Mouse (Mus musculus) midbrain, embryonic 15.5 days (tissue): ENCODE data around the gene Cmip. TPM values are rescaled to one million over a fixed set of nuclear protein-coding genes. Genes with fewer than 3 reads are reported as not detected.
A peak's percentile ranks its signal among the peaks of the same experiment; 100 is the strongest.

Experiments used
- ATAC-seq: fragments of 200-750 bp; cut with Nextera tagmentation; replicated peaks from 2 replicates; pipeline ENCODE4 v1.8.0; 2017; ENCODE audit warnings: moderate TSS enrichment
- H3K27ac ChIP-seq: fragments of 300-500 bp; sonication (generic); 2 replicates; pipeline ENCODE4 v1.5.1; 2015; ENCODE audit warnings: mild to moderate bottlenecking, inconsistent platforms
- H3K27me3 ChIP-seq: fragments of 300-500 bp; sonication (generic); replicated peaks from 2 replicates; pipeline ENCODE4 v1.6.1; 2015; ENCODE audit warnings: inconsistent platforms
- H3K36me3 ChIP-seq: fragments of 300-500 bp; sonication (generic); replicated peaks from 2 replicates; pipeline ENCODE4 v1.6.1; 2015; ENCODE audit warnings: inconsistent platforms
- H3K4me1 ChIP-seq: fragments of 300-500 bp; sonication (generic); 2 replicates; pipeline ENCODE4 v1.6.1; 2015; ENCODE audit warnings: inconsistent platforms
- H3K4me2 ChIP-seq: fragments of 300-500 bp; sonication (generic); 2 replicates; pipeline ENCODE4 v1.6.1; 2015; ENCODE audit warnings: inconsistent platforms, mild to moderate bottlenecking, moderate library complexity
- H3K4me3 ChIP-seq: fragments of 300-500 bp; sonication (generic); 2 replicates; pipeline ENCODE4 v1.5.1; 2015; ENCODE audit warnings: mild to moderate bottlenecking, inconsistent platforms
- H3K9ac ChIP-seq: fragments of 300-500 bp; sonication (generic); 2 replicates; pipeline ENCODE4 v1.6.1; 2015; ENCODE audit warnings: mild to moderate bottlenecking, inconsistent platforms
- H3K9me3 ChIP-seq: fragments of 300-500 bp; sonication (generic); 2 replicates; pipeline ENCODE4 v1.6.1; 2016; ENCODE audit warnings: inconsistent platforms
- whole genome bisulfite sequencing: fragments of 180-500 bp; shearing (Covaris S2); methylation state at CpG from one replicate; pipeline ENCODE4 v1.1.7; 2015; ENCODE audit warnings: mixed read lengths; 5-methylcytosine and 5-hydroxymethylcytosine counted together
- polyA plus RNA-seq: library from polyadenylated mRNA; unstranded; fragments of >200 nt; fragmentation: Nextera tagmentation; extraction: Ambion mirVana; gene quantifications from 2 replicates; pipeline ENCODE4 v1.2.1, GENCODE M21; 2015

Cmip gene
- 188 and 197 TPM in 2 replicates for polyA plus RNA-seq

DNA sequence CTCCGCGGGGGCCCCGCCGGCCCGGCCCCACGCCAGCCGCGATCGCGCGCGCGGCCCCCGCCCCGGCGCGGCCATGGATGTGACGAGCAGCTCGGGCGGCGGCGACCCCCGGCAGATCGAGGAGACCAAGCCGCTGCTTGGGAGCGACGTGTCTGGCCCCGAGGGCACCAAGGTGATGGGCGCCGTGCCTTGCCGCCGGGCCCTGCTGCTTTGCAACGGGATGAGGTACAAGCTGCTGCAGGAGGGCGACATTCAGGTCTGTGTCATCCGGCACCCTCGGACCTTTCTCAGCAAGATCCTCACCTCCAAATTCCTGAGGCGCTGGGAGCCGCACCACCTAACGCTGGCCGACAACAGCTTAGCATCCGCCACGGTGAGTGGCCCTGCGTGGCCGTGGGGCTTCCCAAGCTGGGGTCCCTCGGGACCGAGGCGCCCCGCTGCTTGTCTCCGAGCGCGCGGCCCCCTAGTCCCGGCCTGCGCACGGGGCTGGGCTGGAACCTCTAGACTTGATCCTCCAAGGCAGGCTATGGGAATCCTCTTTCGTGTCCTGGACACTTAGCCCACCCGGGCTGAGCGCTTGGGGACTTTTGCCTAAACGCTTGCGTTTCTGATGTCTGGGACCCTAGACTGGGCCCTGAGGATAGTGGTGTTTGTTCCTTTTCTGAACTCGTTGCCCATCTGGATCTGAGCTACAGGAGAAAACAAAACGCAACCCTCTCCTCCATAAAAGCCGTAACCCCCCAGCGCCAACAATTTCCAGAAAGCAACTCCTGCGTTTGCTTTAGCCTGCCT lies at the start of gene Cmip:
Gene Cmip, plus strand, starts transcription at position 36 of the 792 bp plus-strand sequence.
- Histone ChIP-seq H3K4me2 (peak within 1 kb of the TSS; percentile 87), H3K9ac (peak within 1 kb of the TSS; percentile 99), H3K9me3 (no peaks in the 10 kb centered on the region), H3K36me3 (no peaks in the 10 kb centered on the region), H3K27ac (peak within 1 kb of the TSS; percentile 92), H3K4me3 (peak within 1 kb of the TSS; percentile 100), H3K27me3 (no peaks in the 10 kb centered on the region), H3K4me1 (peaks cover 37% of the 10 kb centered on the region)
- ATAC-seq: peak; percentile 34
- WGBS: under 1% methylated on average over 60 of the region's 65 CpGs

GRCm38 (mm10) chr8:117209150-117209549 lies 47.7 kb upstream of the Cmip start:
- H3K27ac ChIP-seq: no peak overlapping the region
- no peaks in the 10 kb centered on the region for H3K27me3 ChIP-seq
- no peak for ATAC-seq
- no peaks in the 10 kb centered on the region for H3K4me1 ChIP-seq
- WGBS: 92% methylated on average over 12 of the region's 12 CpGs
- H3K9me3 ChIP-seq: no peaks in the 10 kb centered on the region
- no peak overlapping the region for H3K4me3 ChIP-seq
- 0 out of 2 replicates have a peak, but pooled peaks cover 4% of the 10 kb centered on the region for H3K36me3 ChIP-seq
- no peak overlapping the region for H3K4me2 ChIP-seq
- no peak overlapping the region for H3K9ac ChIP-seq

DNA sequence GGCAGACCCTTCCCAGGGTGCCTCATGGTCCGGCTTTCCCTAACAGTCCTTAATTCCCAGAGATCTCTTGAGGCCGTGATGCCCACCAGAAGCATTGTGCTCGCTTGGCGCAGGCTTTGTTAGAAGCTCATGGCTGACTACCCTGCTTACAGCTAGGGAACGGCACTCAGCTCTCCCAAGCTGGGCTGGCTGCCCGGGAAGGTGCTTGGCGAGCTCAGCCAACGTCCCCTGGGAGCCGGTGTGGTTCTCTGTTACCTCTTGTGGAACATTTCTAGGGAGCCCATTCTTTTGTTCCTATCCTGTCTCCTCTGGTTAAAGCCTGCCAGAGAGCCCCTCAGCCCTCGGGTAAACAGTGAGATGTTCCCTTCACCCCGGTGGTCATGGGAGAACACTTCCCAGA lies 44.8 kb upstream of the Cmip start:
- Histone ChIP-seq H3K36me3 (no peaks in the 10 kb centered on the region), H3K4me3 (no peak overlapping the region), H3K4me2 (no peak overlapping the region), H3K4me1 (no peaks in the 10 kb centered on the region), H3K9ac (no peak overlapping the region), H3K27me3 (no peaks in the 10 kb centered on the region), H3K27ac (no peak overlapping the region), H3K9me3 (no peaks in the 10 kb centered on the region)
- no peak for ATAC-seq
- 85% methylated on average over 11 of the region's 11 CpGs for WGBS

- Histone ChIP-seq H3K27me3 (no peaks in the 10 kb centered on the region), H3K4me3 (no peak overlapping the region), H3K9me3 (no peaks in the 10 kb centered on the region), H3K36me3 (no peaks in the 10 kb centered on the region), H3K4me2 (no peak overlapping the region), H3K27ac (no peak overlapping the region), H3K4me1 (no peaks in the 10 kb centered on the region), H3K9ac (no peak overlapping the region)
- no peak for ATAC-seq
- WGBS: 98% methylated on average over 2 of the region's 2 CpGs
These were observed 39.1 kb upstream of the Cmip start for GRCm38 (mm10) chr8:117217724-117218123.

DNA sequence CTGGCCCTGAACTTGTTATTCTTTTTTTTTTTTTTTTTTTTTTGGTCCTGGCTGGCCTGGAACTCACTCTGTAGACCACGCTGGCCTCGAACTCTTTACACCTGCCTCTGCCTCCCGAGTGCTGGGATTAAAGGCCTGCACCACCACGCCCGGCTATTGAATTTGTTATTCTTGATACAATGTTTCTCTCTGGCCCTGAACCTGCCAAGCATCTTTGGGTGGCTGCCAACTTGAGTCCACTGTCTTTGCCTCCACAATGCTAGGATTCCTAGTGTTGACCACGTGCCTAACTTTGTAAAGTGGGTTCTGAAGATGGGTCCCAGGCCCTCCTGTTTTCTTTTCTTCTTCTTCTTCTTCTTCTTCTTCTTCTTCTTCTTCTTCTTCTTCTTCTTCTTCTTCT lies 34.5 kb upstream of the Cmip start:
- Histone ChIP-seq H3K36me3 (no peaks in the 10 kb centered on the region), H3K9ac (no peak overlapping the region), H3K4me3 (no peak overlapping the region), H3K4me2 (no peak overlapping the region), H3K27me3 (no peaks in the 10 kb centered on the region), H3K27ac (no peak overlapping the region), H3K9me3 (no peaks in the 10 kb centered on the region), H3K4me1 (no peaks in the 10 kb centered on the region)
- no peak for ATAC-seq
- WGBS: 77% methylated on average over 6 of the region's 6 CpGs

DNA sequence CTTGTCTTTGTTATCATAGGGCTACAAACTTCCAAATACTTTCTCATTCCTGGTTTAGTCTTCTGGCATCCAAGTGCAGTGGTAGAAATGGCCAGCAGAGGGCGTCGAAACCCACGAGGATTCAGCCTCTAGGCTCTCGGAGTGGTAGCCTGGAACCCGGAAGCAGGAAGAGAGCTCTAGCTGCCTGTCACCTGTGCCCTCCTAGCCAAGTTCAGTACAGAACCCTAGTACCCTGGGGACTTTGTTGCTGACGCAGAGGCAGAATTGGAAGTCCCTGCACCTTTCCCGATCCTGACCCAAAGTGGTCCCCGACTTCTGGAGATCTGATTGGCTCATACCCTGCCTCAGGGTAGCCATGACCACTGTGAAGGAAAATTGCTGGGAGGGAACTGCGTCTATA lies 32.2 kb upstream of the Cmip start:
- peak overlapping the region; percentile 22 for H3K4me3 ChIP-seq
- no peaks in the 10 kb centered on the region for H3K4me1 ChIP-seq
- H3K9ac ChIP-seq: no peak overlapping the region
- H3K27me3 ChIP-seq: no peaks in the 10 kb centered on the region
- H3K27ac ChIP-seq: no peak overlapping the region
- peak overlapping the region; percentile 44 for H3K4me2 ChIP-seq
- ATAC-seq: peak; percentile 75
- H3K36me3 ChIP-seq: no peaks in the 10 kb centered on the region
- no peaks in the 10 kb centered on the region for H3K9me3 ChIP-seq
- 14% methylated on average over 9 of the region's 9 CpGs for WGBS

DNA sequence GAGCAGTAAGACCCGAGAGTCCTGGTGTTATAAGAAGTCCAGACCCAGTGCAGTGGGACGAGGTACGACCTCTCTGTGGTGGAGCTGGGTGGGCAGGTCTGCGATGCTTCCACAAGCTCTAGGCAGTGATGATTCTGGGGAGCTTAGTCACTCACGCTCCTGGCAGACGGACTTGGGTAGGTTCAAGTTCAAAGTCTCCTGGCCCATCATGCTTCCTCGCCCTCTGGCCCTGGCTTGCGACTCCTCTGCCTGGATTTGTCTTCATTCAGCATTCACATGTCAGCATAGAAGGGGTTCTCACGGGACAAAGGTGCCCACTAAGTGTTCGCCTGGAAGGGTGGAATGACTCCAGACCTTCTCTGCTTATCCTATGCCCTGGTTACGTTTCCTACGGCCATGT lies 30.6 kb upstream of the Cmip start:
- no peaks in the 10 kb centered on the region for H3K36me3 ChIP-seq
- no peak overlapping the region for H3K27ac ChIP-seq
- no peak overlapping the region for H3K9ac ChIP-seq
- WGBS: 87% methylated on average over 12 of the region's 12 CpGs
- no peak for ATAC-seq
- H3K4me3 ChIP-seq: no peak overlapping the region
- H3K9me3 ChIP-seq: no peaks in the 10 kb centered on the region
- no peaks in the 10 kb centered on the region for H3K4me1 ChIP-seq
- no peaks in the 10 kb centered on the region for H3K27me3 ChIP-seq
- H3K4me2 ChIP-seq: no peak overlapping the region

DNA sequence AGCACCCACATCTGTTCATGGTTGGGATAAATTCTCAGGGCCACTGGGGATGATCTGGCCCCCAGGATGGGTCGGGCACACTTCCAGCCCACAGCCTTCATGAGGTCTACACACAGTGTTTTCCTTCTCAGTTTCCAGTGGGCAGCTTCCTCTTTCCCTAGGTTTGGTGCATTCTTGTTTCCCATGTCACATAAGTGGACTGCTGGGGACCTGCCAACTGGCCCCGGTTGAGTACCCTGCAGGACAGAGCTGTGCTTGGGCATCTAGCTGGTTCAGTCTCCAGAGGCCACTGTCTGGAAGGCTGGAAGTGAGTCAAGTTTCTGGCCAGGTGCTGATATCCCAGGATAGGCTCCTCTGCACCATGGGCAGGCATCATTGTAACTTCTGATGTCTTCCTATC lies 29.5 kb upstream of the Cmip start:
- 71% methylated on average over 2 of the region's 2 CpGs for WGBS
- Histone ChIP-seq H3K9me3 (no peaks in the 10 kb centered on the region), H3K4me1 (no peaks in the 10 kb centered on the region), H3K27ac (no peak overlapping the region), H3K27me3 (no peaks in the 10 kb centered on the region), H3K4me3 (no peak overlapping the region), H3K9ac (no peak overlapping the region), H3K4me2 (no peak overlapping the region), H3K36me3 (no peaks in the 10 kb centered on the region)
- ATAC-seq: no peak

DNA sequence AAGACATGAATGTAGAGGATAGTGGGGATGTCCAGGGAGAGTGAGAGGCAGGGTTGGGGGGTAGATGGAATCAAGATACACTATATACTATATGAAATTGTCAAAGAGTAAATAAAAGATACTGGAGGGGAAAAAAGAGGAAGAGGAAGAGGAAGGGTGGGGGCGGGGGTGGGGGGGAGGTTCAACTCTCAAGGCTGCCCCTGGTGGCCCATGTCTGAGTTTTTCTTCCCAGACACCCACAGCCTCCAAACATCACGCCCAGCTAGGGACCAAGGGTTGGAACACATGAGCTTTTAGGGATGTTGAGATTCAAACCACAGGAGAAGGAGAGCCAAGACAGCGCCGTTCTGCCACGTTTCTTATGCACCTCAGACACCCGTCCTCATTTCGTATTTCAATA lies 23.7 kb upstream of the Cmip start:
- Histone ChIP-seq H3K4me1 (no peaks in the 10 kb centered on the region), H3K27ac (no peak overlapping the region), H3K27me3 (no peaks in the 10 kb centered on the region), H3K9me3 (no peaks in the 10 kb centered on the region), H3K9ac (no peak overlapping the region), H3K36me3 (no peaks in the 10 kb centered on the region), H3K4me2 (no peak overlapping the region), H3K4me3 (no peak overlapping the region)
- WGBS: 84% methylated on average over 7 of the region's 7 CpGs
- ATAC-seq: no peak

DNA sequence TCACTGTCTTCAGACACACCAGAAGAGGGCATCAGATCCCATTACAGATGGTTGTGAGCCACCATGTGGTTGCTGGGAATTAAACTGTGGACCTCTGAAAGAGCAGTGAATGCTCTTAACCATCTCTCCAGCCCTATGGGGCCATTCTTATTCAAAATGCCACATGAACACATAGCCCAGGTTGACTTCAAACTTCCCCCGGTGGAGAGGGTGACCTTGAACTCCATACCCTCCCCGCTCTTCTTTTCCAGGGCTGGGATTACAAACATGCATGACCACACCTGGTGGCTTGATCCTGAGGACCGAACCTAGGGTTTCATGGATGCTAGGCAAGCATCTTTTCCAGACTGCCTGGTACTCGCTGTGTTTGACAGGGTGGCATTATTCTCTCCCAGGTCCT lies 20.3 kb upstream of the Cmip start:
- Histone ChIP-seq H3K4me1 (no peaks in the 10 kb centered on the region), H3K36me3 (no peaks in the 10 kb centered on the region), H3K27me3 (no peaks in the 10 kb centered on the region), H3K4me3 (no peak overlapping the region), H3K4me2 (no peak overlapping the region), H3K9ac (no peak overlapping the region), H3K9me3 (no peaks in the 10 kb centered on the region), H3K27ac (no peak overlapping the region)
- WGBS: 94% methylated on average over 4 of the region's 4 CpGs
- ATAC-seq: no peak

GRCm38 (mm10) chr8:117240326-117240725 lies 16.5 kb upstream of the Cmip start:
- no peaks in the 10 kb centered on the region for H3K36me3 ChIP-seq
- H3K9ac ChIP-seq: no peak overlapping the region
- no peaks in the 10 kb centered on the region for H3K27me3 ChIP-seq
- no peak overlapping the region for H3K27ac ChIP-seq
- no peak overlapping the region for H3K4me3 ChIP-seq
- ATAC-seq: no peak
- H3K4me1 ChIP-seq: no peaks in the 10 kb centered on the region
- 91% methylated on average over 5 of the region's 5 CpGs for WGBS
- no peaks in the 10 kb centered on the region for H3K9me3 ChIP-seq
- H3K4me2 ChIP-seq: no peak overlapping the region

DNA sequence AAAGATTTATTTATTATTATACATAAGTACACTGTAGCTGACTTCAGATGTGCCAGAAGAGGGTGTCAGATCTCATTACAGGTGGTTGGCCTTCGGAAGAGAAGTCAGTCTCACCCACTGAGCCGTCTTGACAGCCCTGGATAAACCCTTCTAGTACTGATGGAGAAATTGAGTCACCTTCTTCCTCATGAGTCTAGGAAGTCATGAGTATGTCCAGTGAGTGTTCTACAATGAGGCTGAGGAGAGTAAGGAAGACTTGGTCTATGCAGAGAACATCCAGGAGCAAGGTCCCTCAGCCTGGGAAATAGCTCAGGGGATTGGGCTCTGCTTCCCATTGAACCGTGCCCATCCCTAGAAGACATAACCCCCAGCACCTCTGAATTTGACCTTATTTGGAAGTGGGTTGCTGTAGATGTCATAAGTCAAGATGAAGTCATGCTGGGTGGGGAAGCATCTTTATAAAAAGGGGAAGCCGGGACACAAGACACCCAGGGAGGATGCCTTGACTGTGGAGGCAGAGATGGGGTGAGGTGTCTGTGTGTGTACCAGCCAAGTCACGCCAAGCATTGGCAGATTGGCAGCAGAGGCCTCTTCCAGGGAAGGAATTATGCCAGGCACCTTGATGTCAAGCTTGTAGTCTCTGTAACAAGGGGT lies 15.9 kb upstream of the Cmip start:
- 84% methylated on average over 5 of the region's 5 CpGs for WGBS
- no peak overlapping the region for H3K4me3 ChIP-seq
- no peaks in the 10 kb centered on the region for H3K36me3 ChIP-seq
- H3K4me2 ChIP-seq: no peak overlapping the region
- H3K9me3 ChIP-seq: no peaks in the 10 kb centered on the region
- no peaks in the 10 kb centered on the region for H3K4me1 ChIP-seq
- no peak overlapping the region for H3K9ac ChIP-seq
- no peaks in the 10 kb centered on the region for H3K27me3 ChIP-seq
- H3K27ac ChIP-seq: no peak overlapping the region
- ATAC-seq: no peak

DNA sequence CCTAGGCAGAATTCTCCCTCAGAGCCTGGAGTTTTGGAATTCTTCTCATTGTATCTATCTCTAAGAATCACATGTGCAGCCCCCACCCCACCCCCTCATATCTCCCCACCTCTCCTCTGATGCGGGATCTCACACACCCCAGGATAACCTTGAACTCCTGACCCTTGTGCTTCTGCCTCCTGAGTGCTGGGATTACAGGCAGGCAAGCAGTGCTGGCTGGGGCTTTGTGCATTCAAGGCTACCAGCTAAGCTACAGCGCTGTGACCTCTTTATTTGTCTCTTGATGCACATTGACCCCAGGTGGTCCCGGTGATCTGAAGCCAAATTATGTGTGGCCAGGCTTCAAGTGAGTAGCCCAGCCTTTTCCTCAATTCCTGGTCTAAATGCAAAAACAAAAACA lies 15.0 kb upstream of the Cmip start:
- 20% methylated on average over 3 of the region's 3 CpGs for WGBS
- no peak for ATAC-seq
- H3K4me2 ChIP-seq: no peak overlapping the region
- H3K9ac ChIP-seq: no peak overlapping the region
- no peaks in the 10 kb centered on the region for H3K9me3 ChIP-seq
- no peaks in the 10 kb centered on the region for H3K36me3 ChIP-seq
- no peaks in the 10 kb centered on the region for H3K4me1 ChIP-seq
- no peak overlapping the region for H3K27ac ChIP-seq
- H3K4me3 ChIP-seq: no peak overlapping the region
- H3K27me3 ChIP-seq: no peaks in the 10 kb centered on the region
